Mouse (Mus musculus) ES-E14 (cell line): ENCODE measurements around the gene Fam240a. TPM values are rescaled to one million over a fixed set of nuclear protein-coding genes. Genes with fewer than 3 reads are reported as not detected.
A peak's percentile ranks its signal among the peaks of the same experiment; 100 is the strongest.

Experiments used
- DNase-seq: peaks from one replicate; pipeline ENCODE4 v3.0.0-alpha.2; 2013; ENCODE audit warnings: low read depth, low spot score
- H3K27ac ChIP-seq: 2 replicates; pipeline ENCODE4 v1.5.1; 2012; ENCODE audit warnings: low read depth, mild to moderate bottlenecking, low read length, moderate library complexity, mixed read lengths; ENCODE audit not compliant: poor library complexity, insufficient read depth, severe bottlenecking
- H3K36me3 ChIP-seq: 2 replicates; pipeline ENCODE4 v1.6.1; 2012; ENCODE audit warnings: mild to moderate bottlenecking, low read length, moderate library complexity, mixed read lengths; ENCODE audit not compliant: control insufficient read depth, poor library complexity, insufficient read depth, severe bottlenecking
- H3K4me1 ChIP-seq, 2 experiments: fragments of 150-350 bp in 1 of 2; sonication (generic) in 1 of 2; 2 replicates each; pipeline ENCODE4 v1.6.1; 2012; ENCODE audit warnings: low read length in 2 of 2, mild to moderate bottlenecking in 1 of 2, mixed read lengths in 1 of 2; ENCODE audit not compliant: control insufficient read depth in 2 of 2, insufficient read depth in 2 of 2, poor library complexity in 1 of 2
- H3K4me3 ChIP-seq, 2 experiments: fragments of 150-350 bp in 1 of 2; sonication (generic) in 1 of 2; 2 replicates each; pipeline ENCODE4 v1.5.1; 2012; ENCODE audit warnings: low read length in 2 of 2, low read depth in 1 of 2, mild to moderate bottlenecking in 1 of 2, mixed read lengths in 1 of 2; ENCODE audit not compliant: insufficient read depth in 1 of 2, poor library complexity in 1 of 2, severe bottlenecking in 1 of 2
- H3K9ac ChIP-seq: 2 replicates; pipeline ENCODE4 v1.6.1; 2012; ENCODE audit warnings: low read depth, mild to moderate bottlenecking, low read length, mixed read lengths; ENCODE audit not compliant: poor library complexity, insufficient read depth, severe bottlenecking
- H3K9me3 ChIP-seq: fragments of 150-350 bp; sonication (generic); 2 replicates; pipeline ENCODE4 v1.6.1; 2012; ENCODE audit warnings: low read depth, mild to moderate bottlenecking, low read length; ENCODE audit not compliant: control insufficient read depth, insufficient read depth
- CHD2 ChIP-seq: IDR thresholded peaks from 2 replicates; pipeline ENCODE4 v1.6.1; 2014; ENCODE audit warnings: mild to moderate bottlenecking, low read depth, low read length, inconsistent platforms
- HCFC1 ChIP-seq: IDR thresholded peaks from 2 replicates; pipeline ENCODE4 v1.6.1; 2012; ENCODE audit warnings: low read length, inconsistent platforms, borderline replicate concordance; ENCODE audit not compliant: insufficient read depth
- MAFK ChIP-seq: IDR thresholded peaks from 2 replicates; pipeline ENCODE4 v1.6.1; 2014; ENCODE audit warnings: mild to moderate bottlenecking, low read depth, low read length, inconsistent platforms; ENCODE audit not compliant: insufficient read depth
- ZC3H11A ChIP-seq: IDR thresholded peaks from 2 replicates; pipeline ENCODE4 v1.6.1; 2012; ENCODE audit warnings: low read depth, mild to moderate bottlenecking, inconsistent platforms, low read length, borderline replicate concordance
- ZNF384 ChIP-seq: IDR thresholded peaks from 2 replicates; pipeline ENCODE4 v1.6.1; 2012; ENCODE audit warnings: low read depth, low read length, inconsistent platforms
- in situ Hi-C, 2 experiments: fragments of 600-800 bp; cut with MboI; formaldehyde crosslinking; loops; one replicate each; pipeline ENCODE4 v1.15.1; 2025; ENCODE audit warnings: low sequenced_read_pairs in 2 of 2, inconsistent platforms in 1 of 2; ENCODE audit not compliant: unreplicated experiment in 2 of 2
- total RNA-seq: library from RNA; depleted of rRNA; stranded (reverse); fragments of 300-350 nt; gene quantifications from 2 replicates; pipeline ENCODE4 v1.2.3, GENCODE M21; 2012

The Fam240a gene
- total RNA-seq, 1 experiment: 1.0 TPM

GRCm38 (mm10) chr9:110937506-110938490 is 21.1 kb upstream of the Fam240a start:
- no peak for DNase-seq
- TF ChIP-seq CHD2 (no peak), ZNF384 (no peak), ZC3H11A (no peak), HCFC1 (no peak), MAFK (no peak)
- Histone ChIP-seq H3K9me3 (no peaks in the 10 kb centered on the region), H3K4me3 (no peak overlapping the region), H3K4me1 (peaks cover 0 to 2% of the 10 kb centered on the region in 2 experiments; a peak in 1 of 4 replicates), H3K27ac (peak overlapping the region; percentile 60; the same call in 1 of the 2 replicates), H3K9ac (no peak overlapping the region), H3K36me3 (peaks cover 27% of the 10 kb centered on the region)
- in situ Hi-C loops: no loop called here

DNA sequence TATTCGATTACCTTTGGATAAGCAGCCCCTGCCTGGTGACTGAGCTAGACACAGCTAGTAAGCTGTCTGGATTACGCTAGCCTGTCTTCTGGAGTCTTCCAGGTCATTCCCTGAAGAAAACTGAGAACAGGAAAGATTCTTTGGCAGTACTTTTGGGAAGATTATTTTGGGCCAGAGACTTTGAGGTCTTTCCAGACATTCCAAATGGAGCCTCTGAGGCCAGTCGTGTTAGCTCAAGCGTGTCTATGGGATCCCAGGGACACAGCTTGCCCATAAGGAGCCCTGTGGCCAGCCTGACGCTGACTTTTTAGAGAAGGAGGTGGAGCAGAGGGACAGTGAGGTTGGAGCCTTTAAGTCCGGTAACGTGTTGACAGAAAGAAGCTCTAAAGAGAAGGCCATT is 19.3 kb upstream of the Fam240a start:
- Histone ChIP-seq H3K4me1 (peaks cover 0 to 2% of the 10 kb centered on the region in 2 experiments; a peak in 1 of 4 replicates), H3K9me3 (no peaks in the 10 kb centered on the region), H3K27ac (no peak overlapping the region), H3K9ac (no peak overlapping the region), H3K36me3 (peaks cover 9% of the 10 kb centered on the region), H3K4me3 (no peak overlapping the region)
- no peak for DNase-seq
- TF ChIP-seq ZC3H11A (no peak), HCFC1 (no peak), ZNF384 (no peak), CHD2 (no peak), MAFK (no peak)
- in situ Hi-C loops: no loop called here

GRCm38 (mm10) chr9:110933850-110934437 is 17.3 kb upstream of the Fam240a start:
- no peak for DNase-seq
- no peaks in the 10 kb centered on the region for H3K36me3 ChIP-seq
- TF ChIP-seq MAFK: no peak
- no peak for TF ChIP-seq CHD2
- in situ Hi-C loops: no loop called here
- H3K4me3 ChIP-seq: no peak overlapping the region
- H3K9ac ChIP-seq: no peak overlapping the region
- peaks cover 0 to 2% of the 10 kb centered on the region in 2 experiments; a peak in 1 of 4 replicates for H3K4me1 ChIP-seq
- H3K27ac ChIP-seq: no peak overlapping the region
- no peaks in the 10 kb centered on the region for H3K9me3 ChIP-seq

DNA sequence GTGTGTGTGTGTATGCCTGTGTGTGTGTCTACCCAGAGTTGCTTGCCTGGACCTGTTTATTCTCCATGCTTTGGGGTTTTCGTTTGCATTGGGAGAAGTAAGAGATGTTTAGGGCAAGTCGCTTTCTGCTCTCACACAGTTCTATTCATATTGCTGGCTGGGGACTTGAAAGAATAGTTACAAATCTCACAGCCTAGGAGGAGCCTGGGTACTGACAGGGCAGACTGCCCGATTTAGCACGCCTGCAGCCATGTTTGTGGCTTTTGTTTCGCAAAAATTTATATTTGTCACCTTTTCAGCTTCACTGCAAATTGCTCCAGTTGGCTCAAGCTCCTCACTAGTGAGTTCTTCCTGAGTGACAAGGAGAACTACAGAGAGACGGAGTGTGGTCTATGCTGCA is 14.9 kb upstream of the Fam240a start:
- Histone ChIP-seq H3K9me3 (no peaks in the 10 kb centered on the region), H3K36me3 (no peaks in the 10 kb centered on the region), H3K9ac (no peak overlapping the region), H3K4me3 (no peak overlapping the region), H3K4me1 (no peaks in the 10 kb centered on the region), H3K27ac (no peak overlapping the region)
- no peak for DNase-seq
- in situ Hi-C loops: no loop called here
- TF ChIP-seq ZC3H11A (no peak), CHD2 (no peak), ZNF384 (no peak), HCFC1 (no peak), MAFK (no peak)
